In the genomic region with DNA sequence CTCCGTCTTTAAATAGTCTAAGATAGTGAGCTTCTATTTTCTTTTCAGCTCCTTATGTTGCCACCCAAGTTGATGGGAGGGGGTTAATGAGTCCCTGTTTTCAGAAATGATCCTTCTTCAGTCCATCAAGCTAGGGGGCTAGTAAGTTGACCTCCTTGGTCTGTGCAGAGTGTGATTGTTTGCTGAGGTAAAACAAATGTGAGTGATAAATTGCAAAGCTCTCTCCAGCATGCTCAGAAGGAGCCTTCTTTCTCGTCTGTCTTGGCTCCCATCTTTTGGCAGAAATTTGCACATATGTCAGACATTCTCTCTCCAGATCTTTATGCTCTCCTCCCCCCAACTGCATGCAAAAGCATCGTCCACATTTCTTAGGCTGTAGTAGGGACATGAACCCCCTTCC, we compare ENCODE assay signal across 18 mouse cellular contexts.
DNase-seq lines count a peak whose midpoint lies in the region; ATAC-seq lines count a peak whose summit lies in the region.
"Had no signal": no experiment of that assay in that cellular context is flagged by ENCODE, and none has a peak within 500 bp of the region (broad histone marks: within the 10 kb centered on the region; RNA-seq: fewer than 3 reads in every experiment).

No protein-coding gene starts in this region.

- H3K9ac ChIP-seq in forebrain, embryonic 13.5 days = no peak overlapping the region
- H3K9ac ChIP-seq in midbrain, embryonic 15.5 days = no peak overlapping the region
- H3K9ac ChIP-seq: heart, embryonic 12.5 days; limb, embryonic 12.5 days; liver, embryonic 14.5 days had no signal

- DNase-seq in layer of hippocampus, adult 9-11 months = peak; percentile 16
- no peak for DNase-seq in layer of hippocampus, adult 9-10 months (ENCODE audit: low spot score)
- DNase-seq in brain, embryonic 18.5 days (ENCODE audit: low read depth, low spot score) = peak; percentile 55
- DNase-seq in embryonic facial prominence, embryonic 10.5 days (ENCODE audit: low spot score) = no peak
- no peak for DNase-seq in spleen, postnatal 10 days (ENCODE audit: low spot score in 2 of 2)
- DNase-seq: adrenal gland, postnatal 10 days; heart, postnatal 36 days; kidney, postnatal 25 days; lung, postnatal 14 days; thymus, postnatal 36 days had no signal

- ATAC-seq in forebrain, embryonic 13.5 days = peak; percentile 54
- 0 out of 2 replicates have a peak, but pooled peaks have one; percentile 30 for ATAC-seq in midbrain, embryonic 15.5 days (replicated peaks)
- ATAC-seq in megakaryocyte, adult 5-6 weeks (ENCODE audit: poor library complexity, severe bottlenecking) = no peak
- ATAC-seq: CD4-positive, CD25-positive, alpha-beta regulatory T cell, adult 4 months; intestine, embryonic 16.5 days had no signal

- peaks cover 26% of the 10 kb centered on the region for H3K4me1 ChIP-seq in forebrain, embryonic 13.5 days
- H3K4me1 ChIP-seq in midbrain, embryonic 15.5 days = peaks cover 13% of the 10 kb centered on the region
- peaks cover 15% of the 10 kb centered on the region for H3K4me1 ChIP-seq in embryonic facial prominence, embryonic 10.5 days
- H3K4me1 ChIP-seq: limb, embryonic 12.5 days had no signal

- H3K4me3 ChIP-seq in forebrain, embryonic 13.5 days = no peak overlapping the region
- no peak overlapping the region for H3K4me3 ChIP-seq in midbrain, embryonic 15.5 days
- no peak overlapping the region for H3K4me3 ChIP-seq in embryonic facial prominence, embryonic 10.5 days
- H3K4me3 ChIP-seq: heart, embryonic 12.5 days; limb, embryonic 12.5 days had no signal

- no peaks in the 10 kb centered on the region for H3K9me3 ChIP-seq in forebrain, embryonic 13.5 days (replicated peaks)
- no peaks in the 10 kb centered on the region for H3K9me3 ChIP-seq in midbrain, embryonic 15.5 days
- no peaks in the 10 kb centered on the region for H3K9me3 ChIP-seq in embryonic facial prominence, embryonic 10.5 days
- H3K9me3 ChIP-seq: heart, embryonic 12.5 days; limb, embryonic 12.5 days had no signal

- H3K27ac ChIP-seq in forebrain, embryonic 13.5 days = peak overlapping the region; percentile 70
- no peak overlapping the region for H3K27ac ChIP-seq in midbrain, embryonic 15.5 days
- no peak overlapping the region for H3K27ac ChIP-seq in embryonic facial prominence, embryonic 10.5 days (replicated peaks)
- H3K27ac ChIP-seq: limb, embryonic 12.5 days; liver, embryonic 14.5 days had no signal

- H3K27me3 ChIP-seq in forebrain, embryonic 13.5 days = no peaks in the 10 kb centered on the region
- H3K27me3 ChIP-seq in midbrain, embryonic 15.5 days (replicated peaks) = no peaks in the 10 kb centered on the region
- H3K27me3 ChIP-seq in embryonic facial prominence, embryonic 10.5 days (replicated peaks; ENCODE audit: low read depth, poor library complexity, severe bottlenecking) = no peaks in the 10 kb centered on the region
- H3K27me3 ChIP-seq: heart, embryonic 12.5 days; limb, embryonic 12.5 days had no signal

- WGBS in forebrain, embryonic 13.5 days = 23% methylated on average over 3 of the region's 3 CpGs
- whole genome bisulfite sequencing in midbrain, embryonic 15.5 days = 35% methylated on average over 3 of the region's 3 CpGs
- WGBS in embryonic facial prominence, embryonic 10.5 days = 39% methylated on average over 3 of the region's 3 CpGs

- no peak overlapping the region for H3K4me2 ChIP-seq in forebrain, embryonic 13.5 days
- H3K4me2 ChIP-seq in midbrain, embryonic 15.5 days = no peak overlapping the region
- H3K4me2 ChIP-seq: heart, embryonic 12.5 days; limb, embryonic 12.5 days had no signal

- H3K36me3 ChIP-seq in forebrain, embryonic 13.5 days (ENCODE audit: poor library complexity, severe bottlenecking) = no peaks in the 10 kb centered on the region
- H3K36me3 ChIP-seq in midbrain, embryonic 15.5 days (replicated peaks) = no peaks in the 10 kb centered on the region
- no peaks in the 10 kb centered on the region for H3K36me3 ChIP-seq in embryonic facial prominence, embryonic 10.5 days (replicated peaks)
- H3K36me3 ChIP-seq: heart, embryonic 12.5 days; limb, embryonic 12.5 days had no signal

Comparison
In these comparisons a context has a peak if more than half of its experiments do, and no peak if none do; other contexts are left out.
1. DNase-seq: peak in layer of hippocampus, adult 9-11 months (single experiment) and brain, embryonic 18.5 days (single experiment); none in layer of hippocampus, adult 9-10 months (single experiment), embryonic facial prominence, embryonic 10.5 days (single experiment) and spleen, postnatal 10 days (0 of 2).